Mouse (Mus musculus): ENCODE data around the gene Man2c1. TPM values are rescaled to one million over a fixed set of nuclear protein-coding genes. Genes with fewer than 3 reads are reported as not detected.
A peak's percentile ranks its signal among the peaks of the same experiment; 100 is the strongest.

The Man2c1 gene
- polyA plus RNA-seq, 1 experiment = not detected

DNA sequence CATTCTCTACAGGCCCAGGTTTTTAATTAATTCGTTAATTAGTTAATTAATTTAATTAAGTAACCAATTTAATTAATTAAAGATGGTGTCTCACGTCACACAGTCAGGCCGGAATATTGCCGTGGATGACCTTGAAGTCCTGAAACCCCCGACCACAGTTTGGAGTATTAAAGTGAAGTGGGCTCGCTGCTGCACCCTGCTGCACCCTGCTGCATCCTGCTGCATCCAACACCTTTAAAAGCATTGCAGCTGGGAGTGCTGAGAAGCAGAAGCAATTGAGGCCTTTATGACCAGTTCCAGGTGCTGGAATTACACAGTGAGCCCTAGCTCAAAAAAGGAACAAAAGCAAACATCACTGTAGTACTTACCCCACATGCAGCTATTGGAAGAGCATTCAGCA is 21.8 kb downstream of the Man2c1 start:
- Histone ChIP-seq H3K27ac (ENCODE audit: insufficient read depth, low read depth, low read length) (no peak overlapping the region), H3K4me1 (ENCODE audit: control insufficient read depth, insufficient read depth, low read length) (peaks cover 20% of the 10 kb centered on the region), H3K4me3 (ENCODE audit: insufficient read depth, low read depth, low read length) (no peak overlapping the region)
- TF ChIP-seq CTCF (IDR thresholded peaks at IDR 0.05; ENCODE audit: insufficient read depth, low read depth, low read length) (no peak), POLR2A (IDR thresholded peaks at IDR 0.05; ENCODE audit: insufficient read depth, low read depth, low read length) (no peak)
- 40% methylated on average over 6 of the region's 6 CpGs for WGBS

DNA sequence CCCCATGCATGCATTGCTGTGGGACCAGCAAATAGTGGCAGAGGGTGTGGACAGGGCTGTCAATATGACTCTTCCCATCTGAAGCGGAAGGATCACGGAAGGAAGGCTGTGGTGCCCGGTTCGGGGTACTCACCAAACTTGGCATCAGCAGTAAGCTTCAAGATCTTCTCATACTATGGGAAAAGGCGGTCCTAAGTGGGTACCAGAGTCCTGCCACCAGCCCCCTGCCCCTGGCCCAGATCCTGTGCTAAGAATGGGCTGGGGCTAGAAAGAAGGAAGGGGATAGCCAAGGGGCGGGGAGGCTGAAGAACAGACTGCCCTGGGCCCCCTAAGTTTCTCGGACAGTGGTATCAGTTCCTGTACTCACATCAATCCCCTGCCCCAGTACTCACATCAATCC is 25.9 kb downstream of the Man2c1 start:
- H3K4me3 ChIP-seq (ENCODE audit: insufficient read depth, low read depth, low read length) = no peak overlapping the region

GRCm38 (mm10) chr9:57156823-57157222 is 26.3 kb downstream of the Man2c1 start:
- peak overlapping the region; percentile 73; the same call in 1 of the 2 replicates for H3K4me3 ChIP-seq (ENCODE audit: insufficient read depth, low read depth, low read length)
- no peak for TF ChIP-seq CTCF (IDR thresholded peaks at IDR 0.05; ENCODE audit: insufficient read depth, low read depth, low read length)
- no peak for TF ChIP-seq POLR2A (IDR thresholded peaks at IDR 0.05; ENCODE audit: insufficient read depth, low read depth, low read length)
- 84% methylated on average over 8 of the region's 8 CpGs for WGBS
- peaks cover 20% of the 10 kb centered on the region for H3K4me1 ChIP-seq (ENCODE audit: control insufficient read depth, insufficient read depth, low read length)
- no peak overlapping the region for H3K27ac ChIP-seq (ENCODE audit: insufficient read depth, low read depth, low read length)

More for the DNA sequence above, 25.9 kb downstream of the Man2c1 start:
- peaks cover 20% of the 10 kb centered on the region for H3K4me1 ChIP-seq (ENCODE audit: control insufficient read depth, insufficient read depth, low read length)
- TF ChIP-seq CTCF (IDR thresholded peaks at IDR 0.05; ENCODE audit: insufficient read depth, low read depth, low read length) = no peak
- TF ChIP-seq POLR2A (IDR thresholded peaks at IDR 0.05; ENCODE audit: insufficient read depth, low read depth, low read length) = no peak
- H3K27ac ChIP-seq (ENCODE audit: insufficient read depth, low read depth, low read length) = no peak overlapping the region
- WGBS = 89% methylated on average over 7 of the region's 7 CpGs

DNA sequence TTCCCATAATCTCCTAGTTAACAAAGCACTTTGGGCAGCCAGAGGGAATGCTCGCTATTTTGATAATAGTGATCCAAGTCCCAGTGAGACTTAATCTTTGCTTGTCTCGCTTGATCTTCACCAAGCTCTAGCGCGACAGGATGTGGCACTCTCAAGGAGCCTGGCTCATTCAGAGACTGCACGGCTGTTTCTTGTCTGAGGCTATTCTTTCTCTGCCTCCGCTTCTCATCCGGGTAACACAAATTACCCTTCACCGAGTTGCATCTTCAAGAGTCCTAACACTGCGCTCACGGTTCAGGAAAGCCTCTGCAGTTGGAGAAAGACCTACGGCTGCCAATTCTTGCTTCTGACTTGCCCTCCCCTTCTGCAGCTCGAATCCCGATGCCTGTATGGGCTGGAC is 27.0 kb downstream of the Man2c1 start:
- WGBS = 20% methylated on average over 13 of the region's 13 CpGs
- Histone ChIP-seq H3K4me1 (ENCODE audit: control insufficient read depth, insufficient read depth, low read length) (peaks cover 20% of the 10 kb centered on the region), H3K4me3 (ENCODE audit: insufficient read depth, low read depth, low read length) (peak overlapping the region; percentile 73), H3K27ac (ENCODE audit: insufficient read depth, low read depth, low read length) (0 out of 2 replicates have a peak overlapping the region, but pooled peaks have one; percentile 4)
- TF ChIP-seq CTCF (IDR thresholded peaks at IDR 0.05; ENCODE audit: insufficient read depth, low read depth, low read length) (no peak), POLR2A (IDR thresholded peaks at IDR 0.05; ENCODE audit: insufficient read depth, low read depth, low read length) (no peak)

GRCm38 (mm10) chr9:57158013-57158470 is 27.6 kb downstream of the Man2c1 start, which contains the start of gene Commd4:
Commd4 (minus strand) TSS chr9:57158331.
- Histone ChIP-seq H3K4me1 (ENCODE audit: control insufficient read depth, insufficient read depth, low read length) (peaks cover 20% of the 10 kb centered on the region), H3K27ac (ENCODE audit: insufficient read depth, low read depth, low read length) (0 out of 2 replicates have a peak within 1 kb of the TSS, but pooled peaks have one; percentile 8), H3K4me3 (ENCODE audit: insufficient read depth, low read depth, low read length) (peak within 1 kb of the TSS; percentile 73)
- under 1% methylated on average over 24 of the region's 24 CpGs for WGBS
- TF ChIP-seq POLR2A (IDR thresholded peaks at IDR 0.05; ENCODE audit: insufficient read depth, low read depth, low read length) (peak; percentile 52), CTCF (IDR thresholded peaks at IDR 0.05; ENCODE audit: insufficient read depth, low read depth, low read length) (no peak)

DNA sequence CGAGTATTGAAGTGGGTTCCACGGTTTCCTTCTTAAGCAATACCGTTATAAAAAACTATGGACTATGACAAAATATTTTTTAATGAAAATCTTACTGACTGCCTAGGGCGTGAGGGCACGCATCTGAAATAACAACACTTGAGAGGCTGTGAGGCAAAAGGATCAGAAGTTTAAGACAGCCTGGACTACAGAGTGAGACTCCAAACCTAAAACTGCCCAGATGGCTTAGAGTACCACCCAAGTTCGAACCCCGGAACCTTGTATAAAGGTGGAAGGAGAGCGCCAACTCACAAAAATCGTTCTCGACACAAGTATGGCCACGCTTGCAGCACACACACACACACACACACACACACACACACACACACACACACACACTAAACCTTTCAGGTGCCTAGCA is 28.0 kb downstream of the Man2c1 start:
- WGBS = 30% methylated on average over 11 of the region's 11 CpGs

GRCm38 (mm10) chr9:57162496-57162895 is 32.0 kb downstream of the Man2c1 start:
- peaks cover 3% of the 10 kb centered on the region; the same call in 1 of the 2 replicates for H3K4me1 ChIP-seq (ENCODE audit: control insufficient read depth, insufficient read depth, low read length)
- no peak overlapping the region for H3K27ac ChIP-seq (ENCODE audit: insufficient read depth, low read depth, low read length)
- TF ChIP-seq POLR2A (IDR thresholded peaks at IDR 0.05; ENCODE audit: insufficient read depth, low read depth, low read length) (no peak), CTCF (IDR thresholded peaks at IDR 0.05; ENCODE audit: insufficient read depth, low read depth, low read length) (no peak)
- H3K4me3 ChIP-seq (ENCODE audit: insufficient read depth, low read depth, low read length) = no peak overlapping the region
- WGBS = 10% methylated on average over 3 of the region's 3 CpGs

More for the DNA sequence above, 28.0 kb downstream of the Man2c1 start:
- H3K27ac ChIP-seq (ENCODE audit: insufficient read depth, low read depth, low read length) = 0 out of 2 replicates have a peak overlapping the region, but pooled peaks have one; percentile 8
- H3K4me3 ChIP-seq (ENCODE audit: insufficient read depth, low read depth, low read length) = no peak overlapping the region
- H3K4me1 ChIP-seq (ENCODE audit: control insufficient read depth, insufficient read depth, low read length) = peaks cover 20% of the 10 kb centered on the region
- TF ChIP-seq CTCF (IDR thresholded peaks at IDR 0.05; ENCODE audit: insufficient read depth, low read depth, low read length) = no peak
- no peak for TF ChIP-seq POLR2A (IDR thresholded peaks at IDR 0.05; ENCODE audit: insufficient read depth, low read depth, low read length)

GRCm38 (mm10) chr9:57163137-57163536 is 32.6 kb downstream of the Man2c1 start:
- H3K4me3 ChIP-seq (ENCODE audit: insufficient read depth, low read depth, low read length) = no peak overlapping the region
- no peaks in the 10 kb centered on the region for H3K4me1 ChIP-seq (ENCODE audit: control insufficient read depth, insufficient read depth, low read length)
- WGBS = 41% methylated on average over 2 of the region's 2 CpGs
- TF ChIP-seq CTCF (IDR thresholded peaks at IDR 0.05; ENCODE audit: insufficient read depth, low read depth, low read length) = no peak
- no peak for TF ChIP-seq POLR2A (IDR thresholded peaks at IDR 0.05; ENCODE audit: insufficient read depth, low read depth, low read length)
- H3K27ac ChIP-seq (ENCODE audit: insufficient read depth, low read depth, low read length) = no peak overlapping the region

- 47% methylated on average over 2 of the region's 2 CpGs for WGBS
- no peak for TF ChIP-seq CTCF (IDR thresholded peaks at IDR 0.05; ENCODE audit: insufficient read depth, low read depth, low read length)
- TF ChIP-seq POLR2A (IDR thresholded peaks at IDR 0.05; ENCODE audit: insufficient read depth, low read depth, low read length) = no peak
- no peak overlapping the region for H3K4me3 ChIP-seq (ENCODE audit: insufficient read depth, low read depth, low read length)
- no peaks in the 10 kb centered on the region for H3K4me1 ChIP-seq (ENCODE audit: control insufficient read depth, insufficient read depth, low read length)
- no peak overlapping the region for H3K27ac ChIP-seq (ENCODE audit: insufficient read depth, low read depth, low read length)
Observed at GRCm38 (mm10) chr9:57166173-57166572, 35.7 kb downstream of the Man2c1 start.
